Mouse (Mus musculus): Measurements from ENCODE around the gene Dusp21. TPM values are rescaled to one million over a fixed set of nuclear protein-coding genes. Genes with fewer than 3 reads are reported as not detected.

Gene Dusp21
- not detected in 2 replicates for polyA plus RNA-seq (2015; fragmentation: Nextera tagmentation; extraction: Ambion mirVana)

DNA sequence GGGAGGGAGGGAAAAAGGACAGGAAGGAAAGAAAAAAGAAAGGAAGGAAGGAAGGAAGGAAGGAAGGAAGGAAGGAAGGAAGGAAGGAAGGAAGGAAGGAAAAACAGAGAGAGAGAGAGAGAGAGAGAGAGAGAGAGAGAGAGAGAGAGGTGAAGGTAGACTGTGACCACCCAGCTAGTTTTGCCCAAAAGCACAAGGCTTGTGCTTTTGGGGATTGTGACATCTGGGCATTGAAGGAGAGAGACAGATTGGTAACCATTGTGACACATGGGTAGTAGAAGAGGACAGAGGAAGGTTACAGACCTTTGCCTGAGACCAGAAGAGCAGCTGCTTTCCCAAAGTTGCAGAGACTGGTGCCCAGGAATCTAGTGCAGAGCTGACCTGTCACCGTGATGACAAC is at the start of gene Dusp21:
Gene Dusp21, plus strand, starts transcription at position 301 of the 400 bp plus-strand sequence.
- WGBS, result 100% methylated on average over 1 of the region's 1 CpGs
- ATAC-seq (ENCODE audit: insufficient read depth, low FRiP score), result no peak
- no peaks in the 10 kb centered on the region for H3K27me3 ChIP-seq (ENCODE audit: control insufficient read depth, insufficient read depth, low read length)
- H3K4me3 ChIP-seq (replicated peaks; ENCODE audit: low read length), result no peak within 1 kb of the TSS
- H3K4me2 ChIP-seq (ENCODE audit: low read depth, low read length), result no peak within 1 kb of the TSS
- no peaks in the 10 kb centered on the region for H3K36me3 ChIP-seq (ENCODE audit: control insufficient read depth, insufficient read depth, low read length)
- no peak within 1 kb of the TSS for H3K27ac ChIP-seq (ENCODE audit: low read length)
- no peak within 1 kb of the TSS for H3K9ac ChIP-seq (ENCODE audit: low read length)
- H3K4me1 ChIP-seq (ENCODE audit: control insufficient read depth, insufficient read depth, low read length), result no peaks in the 10 kb centered on the region
- no peaks in the 10 kb centered on the region for H3K9me3 ChIP-seq (replicated peaks; ENCODE audit: control insufficient read depth, low read length)

DNA sequence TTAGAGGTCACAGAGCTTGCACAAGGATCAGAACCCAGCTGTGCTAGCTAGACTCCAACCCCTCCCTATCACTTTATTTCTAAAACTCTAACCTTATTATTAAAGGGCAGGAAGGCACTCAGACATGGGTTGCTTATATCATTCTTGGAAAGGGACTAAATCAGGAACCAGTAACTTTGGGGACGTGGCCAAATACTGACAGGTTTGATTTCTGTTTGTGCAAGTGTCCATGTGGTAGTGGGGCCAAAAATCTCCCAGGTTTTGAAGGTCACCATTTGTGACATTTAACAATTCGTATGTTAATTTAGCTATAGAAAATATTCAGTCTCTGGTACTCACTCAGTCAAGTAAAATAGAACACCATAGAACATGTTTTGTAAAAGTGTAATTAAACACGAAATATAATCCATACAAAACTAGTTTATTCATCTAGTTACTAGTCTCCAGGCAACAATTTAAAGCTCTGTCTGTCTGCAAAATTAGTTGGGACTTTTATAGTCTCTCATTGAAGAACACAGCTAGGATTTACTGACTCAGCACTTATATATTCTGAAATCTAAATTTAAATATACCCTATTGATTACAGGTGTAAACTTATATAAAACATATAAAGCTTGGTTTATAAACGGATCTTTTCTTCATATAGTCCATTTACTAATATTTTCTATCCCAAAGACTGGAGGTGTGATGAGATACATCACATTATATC is 15.2 kb downstream of the Dusp21 start:
- Histone ChIP-seq H3K36me3 (ENCODE audit: control insufficient read depth, insufficient read depth, low read length) (no peaks in the 10 kb centered on the region), H3K9me3 (replicated peaks; ENCODE audit: control insufficient read depth, low read length) (no peaks in the 10 kb centered on the region), H3K4me1 (ENCODE audit: control insufficient read depth, insufficient read depth, low read length) (no peaks in the 10 kb centered on the region), H3K9ac (ENCODE audit: low read length) (no peak overlapping the region), H3K27me3 (ENCODE audit: control insufficient read depth, insufficient read depth, low read length) (no peaks in the 10 kb centered on the region), H3K4me2 (ENCODE audit: low read depth, low read length) (peak overlapping the region; percentile 67), H3K4me3 (replicated peaks; ENCODE audit: low read length) (peak overlapping the region; percentile 82; the same call in 1 of the 2 replicates), H3K27ac (ENCODE audit: low read length) (no peak overlapping the region)
- ATAC-seq (ENCODE audit: insufficient read depth, low FRiP score), result no peak
- 67% methylated on average over 4 of the region's 4 CpGs for WGBS

DNA sequence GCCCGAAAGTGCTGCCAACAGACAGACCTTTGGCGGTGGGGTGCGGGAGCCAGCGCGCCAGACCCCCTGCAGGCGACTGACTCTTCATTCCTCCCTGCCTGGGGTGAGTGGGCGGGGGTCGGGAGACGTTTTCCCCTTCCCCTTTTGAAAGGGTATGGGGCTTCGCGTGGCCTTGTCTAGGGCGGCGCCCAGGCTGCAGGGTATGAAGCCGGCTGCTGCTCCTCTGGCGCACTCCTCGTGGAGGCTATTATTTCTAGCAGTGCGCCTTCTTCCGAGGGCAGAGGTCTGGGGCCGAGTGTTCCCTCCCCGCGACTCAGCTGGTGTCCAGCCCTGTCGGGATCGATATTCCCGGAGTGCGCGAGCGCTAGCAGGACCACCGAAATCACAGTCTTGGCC is 16.1 kb downstream of the Dusp21 start:
- Histone ChIP-seq H3K4me1 (ENCODE audit: control insufficient read depth, insufficient read depth, low read length) (no peaks in the 10 kb centered on the region), H3K27me3 (ENCODE audit: control insufficient read depth, insufficient read depth, low read length) (no peaks in the 10 kb centered on the region), H3K4me2 (ENCODE audit: low read depth, low read length) (peak overlapping the region; percentile 67), H3K36me3 (ENCODE audit: control insufficient read depth, insufficient read depth, low read length) (no peaks in the 10 kb centered on the region), H3K9ac (ENCODE audit: low read length) (peak overlapping the region; percentile 84), H3K9me3 (replicated peaks; ENCODE audit: control insufficient read depth, low read length) (no peaks in the 10 kb centered on the region), H3K27ac (ENCODE audit: low read length) (peak overlapping the region; percentile 89), H3K4me3 (replicated peaks; ENCODE audit: low read length) (peak overlapping the region; percentile 82)
- 0% methylated on average over 28 of the region's 28 CpGs for WGBS
- peak; percentile 59; the same call in 1 of the 2 replicates for ATAC-seq (ENCODE audit: insufficient read depth, low FRiP score)

DNA sequence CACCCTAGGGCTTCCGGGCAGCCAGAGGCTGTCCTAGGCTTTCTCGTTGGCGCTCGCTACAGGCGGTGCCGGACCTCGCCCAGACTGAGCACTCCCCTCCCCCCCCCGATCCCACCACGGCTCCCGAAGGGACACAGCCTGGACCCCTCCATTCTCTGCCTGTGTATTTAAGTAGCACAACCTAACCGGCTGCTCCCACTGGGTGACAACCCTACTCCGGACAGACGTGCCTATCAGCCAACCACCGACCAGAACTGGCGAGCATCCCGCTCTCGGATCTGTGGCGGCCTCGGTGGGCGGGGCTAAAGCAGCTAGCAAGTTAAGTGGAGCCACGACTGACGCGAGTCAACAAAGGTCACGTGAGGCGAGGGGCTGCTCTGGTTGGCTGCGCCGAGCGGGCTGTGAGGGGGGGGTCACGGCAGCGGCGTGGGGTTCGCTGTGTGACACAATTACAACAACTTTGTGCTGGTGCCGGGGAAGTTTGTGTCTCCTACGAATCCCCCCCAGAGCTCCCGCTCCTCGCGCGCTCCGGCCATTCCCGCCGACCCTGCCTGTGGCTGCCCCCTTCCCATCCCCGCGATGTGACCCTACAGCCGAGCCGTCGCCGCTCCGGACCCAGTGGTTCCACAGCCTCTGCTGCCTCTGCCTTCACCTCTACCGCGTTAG is 16.7 kb downstream of the Dusp21 start, which contains the start of gene Kdm6a:
Gene Kdm6a, plus strand, starts transcription at position 384 of the 666 bp plus-strand sequence.
- peak; percentile 99 for ATAC-seq (ENCODE audit: insufficient read depth, low FRiP score)
- Histone ChIP-seq H3K4me3 (replicated peaks; ENCODE audit: low read length) (peak within 1 kb of the TSS; percentile 82), H3K27me3 (ENCODE audit: control insufficient read depth, insufficient read depth, low read length) (no peaks in the 10 kb centered on the region), H3K36me3 (ENCODE audit: control insufficient read depth, insufficient read depth, low read length) (no peaks in the 10 kb centered on the region), H3K9me3 (replicated peaks; ENCODE audit: control insufficient read depth, low read length) (no peaks in the 10 kb centered on the region), H3K27ac (ENCODE audit: low read length) (peak within 1 kb of the TSS; percentile 98), H3K9ac (ENCODE audit: low read length) (peak within 1 kb of the TSS; percentile 88), H3K4me2 (ENCODE audit: low read depth, low read length) (peak within 1 kb of the TSS; percentile 67), H3K4me1 (ENCODE audit: control insufficient read depth, insufficient read depth, low read length) (no peaks in the 10 kb centered on the region)
- WGBS, result under 1% methylated on average over 49 of the region's 50 CpGs

DNA sequence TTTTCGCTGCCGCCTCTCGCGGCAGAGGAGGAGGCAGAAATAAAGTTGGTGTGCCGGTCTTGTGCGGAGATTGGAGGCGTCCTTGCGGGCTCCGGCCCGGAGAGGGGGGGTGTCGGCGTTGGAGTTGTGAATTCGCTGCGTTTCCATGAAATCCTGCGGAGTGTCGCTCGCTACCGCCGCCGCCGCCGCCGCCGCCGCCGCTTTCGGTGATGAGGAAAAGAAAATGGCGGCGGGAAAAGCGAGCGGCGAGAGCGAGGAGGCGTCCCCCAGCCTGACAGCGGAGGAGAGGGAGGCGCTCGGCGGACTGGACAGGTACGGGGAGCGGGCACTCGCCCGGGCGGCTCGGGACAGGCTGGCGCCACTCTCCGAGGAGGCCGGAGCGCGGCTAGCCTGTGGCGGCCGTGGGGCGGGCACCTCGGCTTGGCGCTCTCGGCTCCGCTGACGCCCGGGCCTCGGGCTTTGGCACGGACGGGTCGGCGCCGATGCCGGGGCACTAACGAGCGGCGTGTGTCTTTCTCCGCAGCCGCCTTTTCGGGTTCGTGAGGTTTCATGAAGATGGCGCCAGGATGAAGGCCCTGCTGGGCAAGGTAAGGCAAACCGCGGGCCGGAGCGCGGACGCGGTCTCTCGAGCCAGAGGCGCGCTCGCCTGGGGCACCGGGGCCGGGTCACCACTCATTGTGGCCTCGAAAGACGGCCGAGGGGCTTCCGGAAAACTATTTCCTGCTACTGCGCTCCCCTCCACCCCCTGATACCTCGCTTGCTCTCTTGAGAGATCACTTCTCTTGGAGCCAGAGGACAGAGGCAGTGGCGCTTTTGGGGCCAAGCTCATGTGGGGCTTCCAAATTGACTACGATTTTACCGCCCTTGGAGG is 17.4 kb downstream of the Dusp21 start:
- H3K9me3 ChIP-seq (replicated peaks; ENCODE audit: control insufficient read depth, low read length), result no peaks in the 10 kb centered on the region
- H3K4me2 ChIP-seq (ENCODE audit: low read depth, low read length), result peak overlapping the region; percentile 61
- no peaks in the 10 kb centered on the region for H3K4me1 ChIP-seq (ENCODE audit: control insufficient read depth, insufficient read depth, low read length)
- H3K9ac ChIP-seq (ENCODE audit: low read length), result peak overlapping the region; percentile 88
- no peaks in the 10 kb centered on the region for H3K36me3 ChIP-seq (ENCODE audit: control insufficient read depth, insufficient read depth, low read length)
- H3K4me3 ChIP-seq (replicated peaks; ENCODE audit: low read length), result peak overlapping the region; percentile 82
- WGBS, result under 1% methylated on average over 70 of the region's 95 CpGs
- H3K27me3 ChIP-seq (ENCODE audit: control insufficient read depth, insufficient read depth, low read length), result no peaks in the 10 kb centered on the region
- peak; percentile 14; the same call in 1 of the 2 replicates for ATAC-seq (ENCODE audit: insufficient read depth, low FRiP score)
- peak overlapping the region; percentile 98 for H3K27ac ChIP-seq (ENCODE audit: low read length)

DNA sequence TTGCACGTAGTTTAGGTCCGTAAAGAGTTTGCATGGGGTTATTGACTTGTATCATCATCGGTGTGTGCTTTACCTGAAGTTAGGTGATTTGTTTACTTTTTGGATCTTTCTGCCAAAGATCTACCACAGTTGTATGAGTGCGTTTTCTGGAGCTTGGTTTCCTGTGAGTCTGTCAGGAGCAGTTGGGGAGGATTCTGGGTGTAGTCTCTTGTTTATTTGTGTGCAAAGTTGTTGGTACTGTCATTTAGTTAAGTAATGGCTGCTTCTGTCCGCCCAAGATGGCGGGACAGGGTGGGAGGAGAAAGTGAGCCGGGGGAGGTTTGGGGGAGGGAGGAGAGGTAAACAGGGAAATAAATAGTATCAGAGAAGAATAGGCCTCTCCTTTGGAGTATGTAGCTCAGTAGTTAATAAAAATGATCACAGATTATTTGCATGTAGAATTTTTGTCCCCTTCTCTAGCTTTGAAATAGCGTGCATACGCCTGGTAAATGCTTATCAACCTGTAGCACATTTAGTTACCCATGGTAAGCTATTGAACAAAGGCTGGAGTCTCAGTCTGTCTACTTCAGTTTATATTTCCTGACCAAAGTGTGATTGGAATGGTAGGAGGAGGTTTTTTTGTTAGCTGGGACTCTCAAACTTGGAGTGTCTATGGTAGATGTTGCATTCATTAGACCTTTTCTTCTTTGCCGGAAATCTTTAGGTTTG is 18.4 kb downstream of the Dusp21 start:
- WGBS, result 4% methylated on average over 10 of the region's 10 CpGs
- Histone ChIP-seq H3K9me3 (replicated peaks; ENCODE audit: control insufficient read depth, low read length) (no peaks in the 10 kb centered on the region), H3K27ac (ENCODE audit: low read length) (peak overlapping the region; percentile 98), H3K4me3 (replicated peaks; ENCODE audit: low read length) (peak overlapping the region; percentile 82), H3K27me3 (ENCODE audit: control insufficient read depth, insufficient read depth, low read length) (no peaks in the 10 kb centered on the region), H3K4me1 (ENCODE audit: control insufficient read depth, insufficient read depth, low read length) (no peaks in the 10 kb centered on the region), H3K36me3 (ENCODE audit: control insufficient read depth, insufficient read depth, low read length) (no peaks in the 10 kb centered on the region), H3K9ac (ENCODE audit: low read length) (peak overlapping the region; percentile 88), H3K4me2 (ENCODE audit: low read depth, low read length) (peak overlapping the region; percentile 61)
- no peak for ATAC-seq (ENCODE audit: insufficient read depth, low FRiP score)

DNA sequence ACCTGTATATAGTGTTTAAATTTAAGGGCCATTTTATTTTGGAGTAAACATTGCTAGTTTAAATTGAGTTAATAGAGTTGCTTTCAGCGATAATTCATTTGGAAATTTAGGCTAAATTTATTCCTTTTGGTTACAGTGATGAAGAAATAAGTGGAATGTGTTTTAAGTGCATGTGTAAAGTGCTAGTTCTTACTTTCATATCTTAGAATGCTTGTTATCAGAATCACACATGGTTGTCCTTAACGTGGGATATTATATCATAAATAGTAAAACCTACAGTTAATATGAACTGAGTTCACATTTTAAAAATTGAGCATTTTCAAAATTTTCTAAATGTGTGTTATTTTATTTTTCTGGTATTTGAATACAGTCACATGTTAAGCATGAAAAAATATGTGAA is 19.5 kb downstream of the Dusp21 start:
- H3K27ac ChIP-seq (ENCODE audit: low read length), result no peak overlapping the region
- H3K36me3 ChIP-seq (ENCODE audit: control insufficient read depth, insufficient read depth, low read length), result no peaks in the 10 kb centered on the region
- H3K27me3 ChIP-seq (ENCODE audit: control insufficient read depth, insufficient read depth, low read length), result no peaks in the 10 kb centered on the region
- WGBS, result 50% methylated on average over 2 of the region's 2 CpGs
- no peaks in the 10 kb centered on the region for H3K9me3 ChIP-seq (replicated peaks; ENCODE audit: control insufficient read depth, low read length)
- H3K4me2 ChIP-seq (ENCODE audit: low read depth, low read length), result no peak overlapping the region
- no peak overlapping the region for H3K9ac ChIP-seq (ENCODE audit: low read length)
- no peak for ATAC-seq (ENCODE audit: insufficient read depth, low FRiP score)
- no peaks in the 10 kb centered on the region for H3K4me1 ChIP-seq (ENCODE audit: control insufficient read depth, insufficient read depth, low read length)
- no peak overlapping the region for H3K4me3 ChIP-seq (replicated peaks; ENCODE audit: low read length)

DNA sequence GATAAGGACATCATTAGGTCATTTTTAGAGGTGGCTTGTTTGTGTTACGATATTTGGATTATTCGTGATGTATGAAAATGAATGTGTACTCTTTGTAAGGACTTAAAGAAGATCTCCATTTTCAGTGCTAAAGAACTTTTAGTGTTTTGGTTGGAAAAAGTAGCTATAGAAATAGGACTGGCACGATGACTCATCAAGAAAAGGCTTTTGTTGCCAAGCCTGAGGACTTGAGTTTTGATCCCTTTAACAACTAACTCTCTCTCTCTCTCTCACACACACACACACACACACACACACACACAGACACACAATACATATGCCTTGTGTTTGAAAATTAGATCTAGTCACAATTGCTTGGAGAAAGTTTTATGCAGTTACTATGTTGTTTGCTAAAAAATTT is 21.3 kb downstream of the Dusp21 start:
- ATAC-seq (ENCODE audit: insufficient read depth, low FRiP score), result no peak

More for the DNA sequence above, 21.3 kb downstream of the Dusp21 start:
- H3K4me2 ChIP-seq (ENCODE audit: low read depth, low read length), result no peak overlapping the region
- H3K4me3 ChIP-seq (replicated peaks; ENCODE audit: low read length), result no peak overlapping the region
- H3K9ac ChIP-seq (ENCODE audit: low read length), result no peak overlapping the region
- H3K27me3 ChIP-seq (ENCODE audit: control insufficient read depth, insufficient read depth, low read length), result no peaks in the 10 kb centered on the region
- H3K27ac ChIP-seq (ENCODE audit: low read length), result no peak overlapping the region
- no peaks in the 10 kb centered on the region for H3K9me3 ChIP-seq (replicated peaks; ENCODE audit: control insufficient read depth, low read length)
- 65% methylated on average over 3 of the region's 3 CpGs for WGBS
- no peaks in the 10 kb centered on the region for H3K36me3 ChIP-seq (ENCODE audit: control insufficient read depth, insufficient read depth, low read length)
- no peaks in the 10 kb centered on the region for H3K4me1 ChIP-seq (ENCODE audit: control insufficient read depth, insufficient read depth, low read length)
